Mouse (Mus musculus) kidney, adult 9 months (tissue): Measurements from ENCODE around the gene Wdr83.
A peak's percentile ranks its signal among the peaks of the same experiment; 100 is the strongest.

Source experiments
- DNase-seq: peaks from one replicate; pipeline ENCODE4 v3.0.0; 2022

Gene Wdr83

GRCm38 (mm10) chr8:85032622-85033311, 48.3 kb downstream of the Wdr83 start:
- peak; percentile 73 for DNase-seq

GRCm38 (mm10) chr8:85029271-85029670, 51.8 kb downstream of the Wdr83 start:
- no peak for DNase-seq

GRCm38 (mm10) chr8:85027922-85028321, 53.2 kb downstream of the Wdr83 start:
- no peak for DNase-seq

- DNase-seq: peak; percentile 24
Observed at GRCm38 (mm10) chr8:85027516-85027855, 53.6 kb downstream of the Wdr83 start.

GRCm38 (mm10) chr8:85026670-85027515, 54.2 kb downstream of the Wdr83 start, which contains the start of gene Trir:
Gene Trir (plus strand): TSS chr8:85026823.
- peak; percentile 98 for DNase-seq

- peak; percentile 94 for DNase-seq
Observed at GRCm38 (mm10) chr8:85025098-85025932, 55.8 kb downstream of the Wdr83 start, which contains the start of gene Asna1. Gene Asna1 (minus strand): TSS chr8:85025281.
